Mouse (Mus musculus): ENCODE data around the gene Agap1. TPM values are rescaled to one million over a fixed set of nuclear protein-coding genes. Genes with fewer than 3 reads are reported as not detected.
A peak's percentile ranks its signal among the peaks of the same experiment; 100 is the strongest.
"Not testable (repeated sequence)": the region's sequence is repeated elsewhere in the genome, so short reads cannot be mapped to it uniquely, and the experiment has no call there.

Agap1 gene
- polyA plus RNA-seq, 1 experiment from 2014 or later, result 7.2 TPM

DNA sequence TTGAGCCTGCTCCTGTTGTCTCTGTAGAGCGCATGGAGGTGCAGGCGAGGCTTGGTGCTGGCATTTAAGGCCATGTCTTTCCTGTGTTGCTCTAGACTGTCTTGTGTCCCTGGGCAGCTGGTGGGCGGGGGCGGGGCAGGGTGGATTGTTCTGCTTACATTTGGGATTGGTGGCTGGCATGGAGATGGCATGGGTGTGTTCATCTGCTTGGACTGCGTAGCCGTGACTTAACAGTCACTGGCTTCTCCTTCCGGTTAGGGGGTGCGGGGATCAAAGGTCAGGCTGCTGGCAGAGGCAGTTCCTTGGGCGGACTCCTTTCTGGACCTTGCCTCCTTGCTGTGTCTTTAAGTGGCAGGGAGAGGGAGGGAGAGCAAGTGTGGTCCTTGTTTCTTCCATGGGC, 26.5 kb downstream of the Agap1 start:
- no peaks in the 10 kb centered on the region for H3K36me3 ChIP-seq
- H3K4me3 ChIP-seq, result no peak overlapping the region
- 0 out of 2 replicates have a peak, but pooled peaks have one; percentile 7 for ATAC-seq (replicated peaks; ENCODE audit: insufficient number of reproducible peaks, insufficient read depth, low FRiP score, low read depth)
- no peaks in the 10 kb centered on the region for H3K9me3 ChIP-seq (replicated peaks)
- H3K27ac ChIP-seq, result no peak overlapping the region
- WGBS, result 91% methylated on average over 9 of the region's 9 CpGs
- H3K4me1 ChIP-seq (replicated peaks), result peaks cover 52% of the 10 kb centered on the region
- no peak overlapping the region for H3K4me2 ChIP-seq
- no peaks in the 10 kb centered on the region for H3K27me3 ChIP-seq
- no peak overlapping the region for H3K9ac ChIP-seq

DNA sequence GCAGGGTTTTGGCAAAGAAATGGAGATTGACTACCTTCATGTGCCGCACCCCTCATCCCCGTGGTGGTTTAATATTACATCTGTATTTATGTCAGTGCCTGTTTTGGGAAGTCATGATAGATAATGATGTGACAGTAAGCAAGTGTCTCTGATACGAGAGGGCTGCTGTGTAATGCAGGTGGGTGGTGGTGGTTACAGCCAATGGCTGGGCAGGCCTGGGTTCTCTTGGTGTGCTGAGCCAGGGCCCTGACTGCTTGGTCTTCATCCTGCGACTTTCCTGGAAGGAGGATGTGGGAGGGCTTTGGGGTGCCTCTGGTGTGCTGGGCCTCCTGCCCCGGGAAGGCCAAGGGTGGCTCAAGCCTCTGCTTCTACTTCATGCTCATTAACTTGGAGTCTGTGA, 28.2 kb downstream of the Agap1 start:
- ATAC-seq (replicated peaks; ENCODE audit: insufficient number of reproducible peaks, insufficient read depth, low FRiP score, low read depth), result no peak; the same call in 1 of the 2 replicates
- peaks cover 42% of the 10 kb centered on the region for H3K4me1 ChIP-seq (replicated peaks)
- no peaks in the 10 kb centered on the region for H3K36me3 ChIP-seq
- 50% methylated on average over 5 of the region's 5 CpGs for WGBS
- no peaks in the 10 kb centered on the region for H3K27me3 ChIP-seq
- H3K27ac ChIP-seq, result no peak overlapping the region
- H3K9me3 ChIP-seq (replicated peaks), result no peaks in the 10 kb centered on the region
- H3K4me2 ChIP-seq, result no peak overlapping the region
- H3K9ac ChIP-seq, result no peak overlapping the region
- no peak overlapping the region for H3K4me3 ChIP-seq

DNA sequence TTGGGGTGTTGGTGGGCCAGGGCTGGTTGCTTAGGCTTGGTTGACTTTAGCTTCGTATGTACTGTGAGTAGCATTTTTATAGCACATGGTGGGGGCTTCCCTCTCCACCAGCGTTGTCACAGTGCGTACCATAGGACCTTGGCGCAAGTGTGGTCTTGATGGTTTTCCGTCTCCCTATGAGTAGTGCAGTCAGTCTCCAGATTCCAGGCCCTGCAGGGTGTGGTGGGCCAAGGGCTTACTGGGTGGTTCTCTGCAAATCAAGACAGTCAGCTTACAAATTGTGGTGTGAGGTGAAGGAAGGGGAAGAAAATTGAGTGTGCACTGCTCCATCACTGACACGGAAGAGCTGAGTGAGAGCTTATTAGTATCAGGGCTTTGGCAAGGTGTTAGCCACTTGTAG, 32.3 kb downstream of the Agap1 start:
- Histone ChIP-seq H3K4me3 (no peak overlapping the region), H3K27me3 (no peaks in the 10 kb centered on the region), H3K4me2 (no peak overlapping the region), H3K36me3 (no peaks in the 10 kb centered on the region), H3K4me1 (replicated peaks) (peaks cover 16% of the 10 kb centered on the region), H3K9me3 (replicated peaks) (no peaks in the 10 kb centered on the region), H3K27ac (no peak overlapping the region), H3K9ac (no peak overlapping the region)
- no peak for ATAC-seq (replicated peaks; ENCODE audit: insufficient number of reproducible peaks, insufficient read depth, low FRiP score, low read depth)
- 95% methylated on average over 6 of the region's 6 CpGs for WGBS

DNA sequence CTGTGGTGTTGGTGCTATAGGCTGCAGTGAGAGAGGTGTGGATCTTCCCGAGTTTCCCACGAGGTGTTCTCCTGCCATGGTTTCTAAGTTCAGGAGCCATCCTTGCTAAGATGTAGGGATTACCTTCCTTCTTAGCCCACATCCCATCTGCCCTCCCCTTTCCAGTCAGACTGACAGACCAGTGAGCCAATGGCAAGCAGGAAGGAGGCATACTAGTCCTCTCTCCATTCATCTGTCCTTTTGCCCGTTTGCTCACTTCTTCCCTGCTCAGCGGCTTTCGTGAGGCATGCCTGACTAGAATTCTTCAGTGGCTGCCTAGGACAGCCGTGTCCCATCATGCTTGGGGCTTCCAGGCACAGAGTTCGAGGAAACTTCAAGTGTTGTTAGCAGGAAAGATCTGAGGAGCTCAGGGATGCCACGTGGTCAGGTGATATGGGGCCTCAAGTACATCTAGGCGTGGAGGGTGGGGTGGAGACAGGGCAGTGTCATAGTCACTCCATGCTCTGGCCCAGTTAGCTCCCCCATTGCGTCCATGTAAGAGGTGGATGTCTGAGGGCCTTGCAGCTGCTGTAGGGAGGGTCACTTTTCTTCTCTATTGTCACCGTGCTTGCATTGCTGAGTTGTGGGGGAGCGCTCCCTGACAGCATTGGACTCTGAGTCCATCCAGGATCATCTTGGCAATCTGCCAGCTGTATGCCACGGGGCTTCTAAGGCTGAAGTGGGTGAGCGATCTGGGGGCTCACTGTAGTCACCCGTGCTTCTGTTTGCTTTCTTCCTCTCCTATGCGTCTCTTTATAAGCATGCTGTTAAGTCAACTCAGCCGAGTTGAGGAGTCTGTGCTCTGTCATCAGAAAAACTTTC, 34.7 kb downstream of the Agap1 start:
- no peaks in the 10 kb centered on the region for H3K9me3 ChIP-seq (replicated peaks)
- H3K4me3 ChIP-seq, result no peak overlapping the region
- WGBS, result 53% methylated on average over 17 of the region's 17 CpGs
- H3K27me3 ChIP-seq, result no peaks in the 10 kb centered on the region
- no peak for ATAC-seq (replicated peaks; ENCODE audit: insufficient number of reproducible peaks, insufficient read depth, low FRiP score, low read depth)
- H3K36me3 ChIP-seq, result no peaks in the 10 kb centered on the region
- H3K9ac ChIP-seq, result no peak overlapping the region
- no peak overlapping the region for H3K27ac ChIP-seq
- no peak overlapping the region for H3K4me2 ChIP-seq
- peaks cover 8% of the 10 kb centered on the region for H3K4me1 ChIP-seq (replicated peaks)

DNA sequence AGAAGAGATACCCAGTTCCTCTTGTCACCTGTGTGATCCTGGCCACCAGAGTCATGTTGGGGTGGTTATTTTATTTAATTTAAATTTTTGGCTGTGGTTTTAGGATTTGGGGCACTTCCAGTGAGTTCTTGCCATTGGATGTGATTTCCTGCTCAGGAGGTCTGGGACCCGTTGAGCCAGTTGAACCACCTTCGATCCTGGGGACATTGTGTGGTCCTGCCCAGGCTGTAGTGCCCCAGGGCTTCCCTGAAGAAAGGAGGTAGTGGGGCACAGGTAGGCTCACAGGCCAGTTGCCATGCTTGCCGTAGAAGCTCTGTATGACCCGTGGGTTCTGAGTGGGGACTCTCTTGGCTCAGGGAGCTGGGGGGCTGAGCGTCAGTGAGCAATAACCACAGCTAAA, 38.6 kb downstream of the Agap1 start:
- no peak overlapping the region for H3K4me3 ChIP-seq
- no peak overlapping the region for H3K4me2 ChIP-seq
- H3K27ac ChIP-seq, result no peak overlapping the region
- no peaks in the 10 kb centered on the region for H3K36me3 ChIP-seq
- H3K9ac ChIP-seq, result no peak overlapping the region
- no peaks in the 10 kb centered on the region for H3K27me3 ChIP-seq
- ATAC-seq (replicated peaks; ENCODE audit: insufficient number of reproducible peaks, insufficient read depth, low FRiP score, low read depth), result no peak
- 92% methylated on average over 5 of the region's 5 CpGs for WGBS
- peaks cover 8% of the 10 kb centered on the region for H3K4me1 ChIP-seq (replicated peaks)
- no peaks in the 10 kb centered on the region for H3K9me3 ChIP-seq (replicated peaks)

DNA sequence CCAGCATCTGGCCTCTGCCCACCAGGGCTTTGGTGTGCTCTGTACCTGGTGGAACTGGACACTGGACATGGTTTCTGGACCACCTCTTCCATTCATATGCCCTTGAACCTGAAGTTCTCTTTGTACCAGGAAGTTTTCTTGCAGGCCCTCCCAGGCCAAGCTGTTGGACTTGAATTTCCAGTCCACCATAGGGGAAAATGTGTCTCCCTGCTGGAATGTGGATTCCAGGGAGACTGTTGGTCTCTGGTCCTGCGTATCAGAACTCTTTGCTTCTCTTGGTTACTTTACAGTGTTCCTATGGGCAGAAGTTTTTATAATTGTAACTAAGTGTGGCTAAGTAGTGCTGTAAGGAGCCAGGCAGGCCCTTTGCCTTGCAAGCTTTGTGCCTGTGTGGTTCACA, 40.2 kb downstream of the Agap1 start:
- Histone ChIP-seq H3K4me1 (replicated peaks) (peaks cover 2% of the 10 kb centered on the region; the same call in 1 of the 2 replicates), H3K36me3 (no peaks in the 10 kb centered on the region), H3K27ac (no peak overlapping the region), H3K4me2 (no peak overlapping the region), H3K4me3 (no peak overlapping the region), H3K27me3 (no peaks in the 10 kb centered on the region), H3K9ac (no peak overlapping the region), H3K9me3 (replicated peaks) (no peaks in the 10 kb centered on the region)
- ATAC-seq (replicated peaks; ENCODE audit: insufficient number of reproducible peaks, insufficient read depth, low FRiP score, low read depth), result no peak
- WGBS, result 67% methylated on average over 1 of the region's 1 CpGs

DNA sequence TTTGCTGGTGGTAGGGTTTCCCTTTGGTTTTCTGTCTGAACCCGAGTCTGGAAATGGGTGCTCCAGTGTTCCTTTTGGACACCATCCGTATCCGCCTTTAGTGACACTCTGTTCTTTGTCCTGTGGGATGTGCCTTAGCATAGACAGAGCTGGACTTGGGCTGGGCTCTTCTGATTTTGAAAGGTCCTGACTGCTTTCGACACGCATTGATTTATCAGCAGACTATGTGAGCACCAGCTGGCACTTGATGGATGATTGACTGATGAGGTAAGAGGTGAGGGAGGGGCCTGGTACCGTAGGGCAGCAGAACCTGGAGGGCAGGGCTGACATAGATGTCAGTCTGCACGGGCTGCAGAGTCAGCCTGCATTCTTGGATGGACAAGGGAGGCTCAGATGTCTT, 41.6 kb downstream of the Agap1 start:
- Histone ChIP-seq H3K27ac (no peak overlapping the region), H3K36me3 (no peaks in the 10 kb centered on the region), H3K27me3 (no peaks in the 10 kb centered on the region), H3K4me2 (no peak overlapping the region), H3K9me3 (replicated peaks) (no peaks in the 10 kb centered on the region), H3K9ac (no peak overlapping the region), H3K4me1 (replicated peaks) (peaks cover 6% of the 10 kb centered on the region), H3K4me3 (no peak overlapping the region)
- 49% methylated on average over 7 of the region's 7 CpGs for WGBS
- ATAC-seq (replicated peaks; ENCODE audit: insufficient number of reproducible peaks, insufficient read depth, low FRiP score, low read depth), result no peak

DNA sequence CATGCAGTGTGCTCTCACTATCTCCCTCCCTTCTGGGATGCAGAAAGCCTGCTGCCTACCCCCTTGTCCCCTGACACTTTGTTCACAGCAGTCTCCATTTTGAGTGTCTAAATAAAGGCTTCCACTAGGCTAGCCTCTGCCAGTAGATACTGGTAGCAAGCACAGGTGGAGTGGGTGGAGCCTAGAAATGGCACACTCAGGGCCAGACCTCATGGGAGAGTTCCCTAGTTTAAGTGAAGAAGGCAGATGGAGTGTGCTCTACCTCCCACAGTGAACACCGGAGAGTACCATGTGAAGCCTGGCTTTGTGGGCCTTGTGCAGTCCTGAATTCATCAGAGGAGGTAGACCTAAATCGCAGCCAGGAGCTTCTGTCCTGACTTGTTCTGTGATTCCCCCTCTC, 46.3 kb downstream of the Agap1 start:
- ATAC-seq (replicated peaks; ENCODE audit: insufficient number of reproducible peaks, insufficient read depth, low FRiP score, low read depth), result no peak
- Histone ChIP-seq H3K36me3 (no peaks in the 10 kb centered on the region), H3K4me3 (no peak overlapping the region), H3K4me1 (replicated peaks) (peaks cover 6% of the 10 kb centered on the region), H3K9ac (no peak overlapping the region), H3K9me3 (replicated peaks) (no peaks in the 10 kb centered on the region), H3K4me2 (no peak overlapping the region), H3K27me3 (no peaks in the 10 kb centered on the region), H3K27ac (no peak overlapping the region)
- WGBS, result 89% methylated on average over 2 of the region's 2 CpGs

DNA sequence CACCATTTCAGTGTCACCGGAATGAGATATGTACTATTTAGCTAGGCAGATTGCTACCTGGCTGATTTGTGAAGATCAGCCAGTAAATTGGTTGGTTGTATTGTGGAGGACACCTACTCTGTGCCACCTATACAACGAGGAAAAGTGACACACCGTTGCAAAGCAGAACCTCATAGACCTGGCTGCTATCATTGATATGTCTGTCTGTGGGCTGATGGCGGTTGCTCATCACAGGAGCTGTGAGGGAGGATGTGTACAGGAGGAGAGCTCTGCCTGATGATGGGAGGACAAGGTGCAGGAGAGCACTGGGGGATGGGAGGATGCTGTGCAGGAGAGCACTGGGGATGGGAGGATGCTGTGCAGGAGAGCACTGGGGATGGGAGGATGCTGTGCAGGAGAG, 46.7 kb downstream of the Agap1 start:
- no peak for ATAC-seq (replicated peaks; ENCODE audit: insufficient number of reproducible peaks, insufficient read depth, low FRiP score, low read depth)
- Histone ChIP-seq H3K27ac (no peak overlapping the region), H3K36me3 (no peaks in the 10 kb centered on the region), H3K9me3 (replicated peaks) (no peaks in the 10 kb centered on the region), H3K4me2 (no peak overlapping the region), H3K4me3 (no peak overlapping the region), H3K9ac (no peak overlapping the region), H3K27me3 (no peaks in the 10 kb centered on the region), H3K4me1 (replicated peaks) (peaks cover 6% of the 10 kb centered on the region)
- WGBS, result 82% methylated on average over 4 of the region's 4 CpGs

DNA sequence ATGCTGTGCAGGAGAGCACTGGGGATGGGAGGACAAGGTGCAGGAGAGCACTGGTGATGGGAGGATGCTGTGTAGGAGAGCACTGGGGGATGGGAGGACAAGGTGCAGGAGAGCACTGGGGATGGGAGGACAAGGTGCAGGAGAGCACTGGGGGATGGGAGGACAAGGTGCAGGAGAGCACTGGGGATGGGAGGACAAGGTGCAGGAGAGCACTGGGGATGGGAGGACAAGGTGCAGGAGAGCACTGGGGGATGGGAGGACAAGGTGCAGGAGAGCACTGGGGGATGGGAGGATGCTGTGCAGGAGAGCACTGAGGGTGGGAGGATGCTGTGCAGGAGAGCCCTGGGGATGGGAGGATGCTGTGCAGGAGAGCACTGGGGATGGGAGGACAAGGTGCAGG, 47.3 kb downstream of the Agap1 start:
- not testable (repeated sequence) for H3K4me1 ChIP-seq (replicated peaks); H3K36me3 ChIP-seq; H3K27ac ChIP-seq; H3K4me2 ChIP-seq; H3K9ac ChIP-seq; ATAC-seq (replicated peaks; ENCODE audit: insufficient number of reproducible peaks, insufficient read depth, low FRiP score, low read depth); H3K27me3 ChIP-seq; H3K4me3 ChIP-seq; H3K9me3 ChIP-seq (replicated peaks)

DNA sequence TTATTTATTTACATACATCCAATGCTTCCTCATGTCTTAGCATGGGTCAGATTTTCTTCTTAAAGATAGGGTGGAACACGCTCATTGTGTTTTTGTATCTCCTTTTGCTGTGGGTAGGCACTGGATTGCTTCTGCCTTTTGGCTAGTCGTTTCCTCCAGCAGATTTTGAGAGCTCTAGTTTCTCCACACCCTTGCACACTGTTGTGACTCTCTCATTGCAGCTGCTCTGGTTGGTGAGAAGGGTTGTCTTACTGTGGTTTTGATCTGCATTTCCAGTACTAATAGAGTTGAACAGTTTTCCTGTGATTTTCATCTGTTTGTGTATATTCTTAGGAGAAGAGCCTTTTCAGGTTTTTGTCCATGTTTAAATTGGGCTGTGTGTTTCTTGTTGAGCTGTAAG, 54.6 kb downstream of the Agap1 start:
- no peak for ATAC-seq (replicated peaks; ENCODE audit: insufficient number of reproducible peaks, insufficient read depth, low FRiP score, low read depth)
- Histone ChIP-seq H3K4me1 (replicated peaks) (peaks cover 16% of the 10 kb centered on the region), H3K9ac (no peak overlapping the region), H3K4me2 (no peak overlapping the region), H3K27me3 (no peaks in the 10 kb centered on the region), H3K4me3 (no peak overlapping the region), H3K9me3 (replicated peaks) (no peaks in the 10 kb centered on the region), H3K27ac (no peak overlapping the region), H3K36me3 (no peaks in the 10 kb centered on the region)
- 67% methylated on average over 2 of the region's 2 CpGs for WGBS

DNA sequence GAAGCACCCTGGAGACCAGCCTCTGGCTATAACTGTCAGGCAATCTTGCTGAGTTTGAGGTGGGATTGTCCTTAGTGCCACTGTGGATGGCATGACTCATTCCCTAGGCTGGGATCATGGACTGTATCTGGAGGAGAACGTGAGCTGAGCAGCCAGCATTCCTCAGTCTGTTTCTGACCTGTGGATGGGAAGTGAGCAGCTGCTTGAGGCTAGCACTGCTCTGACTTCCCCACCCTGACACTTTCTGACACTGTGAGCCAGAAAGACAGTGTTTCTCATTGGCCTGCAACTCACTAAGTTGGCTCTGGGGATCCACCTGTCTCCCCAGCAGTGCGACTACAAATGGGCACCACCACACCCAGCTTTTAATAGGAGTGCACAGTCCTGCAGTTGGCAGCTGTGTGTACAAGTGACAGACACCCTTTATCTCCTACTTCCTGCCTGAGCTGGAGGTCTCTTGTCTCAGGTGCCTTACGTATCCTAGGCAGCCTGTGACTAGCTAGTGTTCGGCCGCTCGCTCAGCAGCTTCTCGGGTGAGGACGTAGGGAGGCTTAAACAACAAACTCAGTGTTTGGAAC, 55.2 kb downstream of the Agap1 start:
- no peak for ATAC-seq (replicated peaks; ENCODE audit: insufficient number of reproducible peaks, insufficient read depth, low FRiP score, low read depth)
- 47% methylated on average over 8 of the region's 8 CpGs for WGBS
- Histone ChIP-seq H3K9ac (no peak overlapping the region), H3K4me2 (no peak overlapping the region), H3K4me1 (replicated peaks) (peaks cover 16% of the 10 kb centered on the region), H3K27ac (no peak overlapping the region), H3K36me3 (no peaks in the 10 kb centered on the region), H3K9me3 (replicated peaks) (no peaks in the 10 kb centered on the region), H3K4me3 (no peak overlapping the region), H3K27me3 (no peaks in the 10 kb centered on the region)

Measured in heart, embryonic 15.5 days (tissue).